8 mouse cellular contexts compared by ENCODE assay signal in genomic region chr7:16476600-16476989, GRCm38 (mm10). TPM values are rescaled to one million over a fixed set of nuclear protein-coding genes. Genes with fewer than 3 reads are reported as not detected.
DNase-seq lines count a peak whose midpoint lies in the region; ATAC-seq and TF ChIP-seq lines count a peak whose summit lies in the region.

No protein-coding gene starts in this region.

- ATAC-seq in kidney, postnatal 0 days (replicated peaks; ENCODE audit: low FRiP score, low read depth) = peak; percentile 41
- ATAC-seq in embryonic facial prominence, embryonic 13.5 days (ENCODE audit: insufficient number of reproducible peaks, insufficient read depth, low FRiP score, low TSS enrichment, low read depth) = no peak
- peak; percentile 29; the same call in 1 of the 2 replicates for ATAC-seq in intestine, postnatal 0 days

- no peak overlapping the region for H3K9ac ChIP-seq in kidney, postnatal 0 days (ENCODE audit: low read depth, low read length)
- no peak overlapping the region for H3K9ac ChIP-seq in embryonic facial prominence, embryonic 13.5 days
- no peak overlapping the region for H3K9ac ChIP-seq in intestine, postnatal 0 days (ENCODE audit: low read depth, low read length)

- H3K27ac ChIP-seq in kidney, postnatal 0 days = no peak overlapping the region
- no peak overlapping the region for H3K27ac ChIP-seq in embryonic facial prominence, embryonic 13.5 days
- no peak overlapping the region for H3K27ac ChIP-seq in intestine, postnatal 0 days (ENCODE audit: low read depth, low read length)

- H3K27me3 ChIP-seq in kidney, postnatal 0 days (ENCODE audit: insufficient read depth, low read length) = peaks cover 47% of the 10 kb centered on the region
- H3K27me3 ChIP-seq in embryonic facial prominence, embryonic 13.5 days = peaks cover 67% of the 10 kb centered on the region
- peaks cover 58% of the 10 kb centered on the region for H3K27me3 ChIP-seq in intestine, postnatal 0 days (replicated peaks; ENCODE audit: control insufficient read depth, insufficient read depth, low read length)
- peaks cover 65% of the 10 kb centered on the region for H3K27me3 ChIP-seq in myocyte (ENCODE audit: control insufficient read depth, insufficient read depth, insufficient read length)

- TF ChIP-seq CTCF in kidney, postnatal 0 days (IDR thresholded peaks at IDR 0.05; ENCODE audit: low read depth) = 0 out of 2 replicates have a peak, but pooled peaks have one; percentile 5
- peak; percentile 13; the same call in 1 of the 2 replicates for TF ChIP-seq CTCF in intestine, postnatal 0 days (IDR thresholded peaks at IDR 0.05; ENCODE audit: low read depth)

- H3K79me2 ChIP-seq in myocyte (ENCODE audit: control insufficient read depth, insufficient read depth) = no peaks in the 10 kb centered on the region

- peak; percentile 60 for DNase-seq in kidney, postnatal 0 days (ENCODE audit: low spot score)
- no peak for DNase-seq in kidney, adult 8-10 months
- no peak for DNase-seq in urinary bladder, adult 18-20 months (ENCODE audit: low spot score in 2 of 2)
- DNase-seq in left cerebral cortex, postnatal 14 days (ENCODE audit: low spot score in 2 of 2) = no peak
- DNase-seq in cerebellum, adult 9-10 months = no peak

- H3K4me3 ChIP-seq in kidney, postnatal 0 days (replicated peaks; ENCODE audit: low read depth, low read length) = peak overlapping the region; percentile 21; the same call in 1 of the 2 replicates
- peak overlapping the region; percentile 33 for H3K4me3 ChIP-seq in embryonic facial prominence, embryonic 13.5 days
- H3K4me3 ChIP-seq in intestine, postnatal 0 days (ENCODE audit: low read depth, low read length) = peak overlapping the region; percentile 36
- no peak overlapping the region for H3K4me3 ChIP-seq in myocyte

- H3K4me1 ChIP-seq in kidney, postnatal 0 days (replicated peaks; ENCODE audit: insufficient read depth, low read length) = peaks cover 8% of the 10 kb centered on the region; the same call in 1 of the 2 replicates
- H3K4me1 ChIP-seq in embryonic facial prominence, embryonic 13.5 days = peaks cover 17% of the 10 kb centered on the region
- no peaks in the 10 kb centered on the region for H3K4me1 ChIP-seq in intestine, postnatal 0 days (replicated peaks; ENCODE audit: control insufficient read depth, insufficient read depth, low read length)

- under 1% methylated on average over 34 of the region's 34 CpGs for WGBS in kidney, postnatal 0 days
- 4% methylated on average over 34 of the region's 34 CpGs for WGBS in embryonic facial prominence, embryonic 13.5 days
- 3% methylated on average over 30 of the region's 34 CpGs for WGBS in intestine, postnatal 0 days

- no peaks in the 10 kb centered on the region for H3K9me3 ChIP-seq in kidney, postnatal 0 days (replicated peaks; ENCODE audit: low read length)
- peaks cover 4% of the 10 kb centered on the region; the same call in 1 of the 2 replicates for H3K9me3 ChIP-seq in embryonic facial prominence, embryonic 13.5 days
- H3K9me3 ChIP-seq in intestine, postnatal 0 days (ENCODE audit: control insufficient read depth) = no peaks in the 10 kb centered on the region

- intact Hi-C loops in left cerebral cortex, postnatal 14 days (cut with DNase I) = no loop called here

- H3K4me2 ChIP-seq in kidney, postnatal 0 days (ENCODE audit: low read length) = peak overlapping the region; percentile 57
- peak overlapping the region; percentile 54 for H3K4me2 ChIP-seq in embryonic facial prominence, embryonic 13.5 days
- peak overlapping the region; percentile 60 for H3K4me2 ChIP-seq in intestine, postnatal 0 days (replicated peaks; ENCODE audit: low read depth)
- H3K4me2 ChIP-seq in myocyte (ENCODE audit: low read depth) = no peak overlapping the region

- no peak overlapping the region for H3ac ChIP-seq in myocyte (ENCODE audit: control insufficient read depth, insufficient read length)

- H3K36me3 ChIP-seq in kidney, postnatal 0 days (ENCODE audit: insufficient read depth, low read length) = no peaks in the 10 kb centered on the region
- no peaks in the 10 kb centered on the region for H3K36me3 ChIP-seq in embryonic facial prominence, embryonic 13.5 days
- H3K36me3 ChIP-seq in intestine, postnatal 0 days (ENCODE audit: control insufficient read depth, insufficient read depth) = no peaks in the 10 kb centered on the region
- no peaks in the 10 kb centered on the region for H3K36me3 ChIP-seq in myocyte (ENCODE audit: control insufficient read depth, insufficient read depth)

- TF ChIP-seq POLR2A in myocyte (IDR thresholded peaks at IDR 0.05; ENCODE audit: insufficient read length, low read depth) = no peak

TF ChIP-seq in myocyte, 11 proteins besides CTCF, POLR2A, EP300 and RAD21:
- TF ChIP-seq MYOG (IDR thresholded peaks at IDR 0.05; ENCODE audit: control insufficient read depth in 1 of 3, insufficient read depth in 1 of 3, insufficient read length in 2 of 3, low read depth in 2 of 3) (no peak), TCF3 (IDR thresholded peaks at IDR 0.05; ENCODE audit: insufficient read length, low read depth) (no peak), REST (IDR thresholded peaks at IDR 0.05; ENCODE audit: insufficient read depth, insufficient read length) (peak; percentile 68), E2F4 (IDR thresholded peaks at IDR 0.05; ENCODE audit: insufficient read depth) (no peak), CEBPB (IDR thresholded peaks at IDR 0.05; ENCODE audit: insufficient read depth, poor library complexity, severe bottlenecking) (no peak)
TF ChIP-seq in myocyte: peak in this region for 1.

RNA-seq across cellular contexts. Expression of gene Npas1, which starts 0.9 kb away (rescaled TPM):
- polyA plus RNA-seq in kidney, postnatal 0 days (2015; fragmentation: Nextera tagmentation; extraction: Ambion mirVana) = 0.33 TPM in 2 replicates
- 0.42 and 0.61 TPM in 2 replicates for polyA plus RNA-seq in embryonic facial prominence, embryonic 13.5 days (2015; fragmentation: Nextera tagmentation; extraction: Ambion mirVana)
- polyA plus RNA-seq in intestine, postnatal 0 days (2015; fragmentation: Nextera tagmentation; extraction: Ambion mirVana) = 0.22 and 0.27 TPM in 2 replicates
- 0.18 TPM for polyA plus RNA-seq in myocyte (2012; fragmentation: generic; extraction: Trizol)
- total RNA-seq in left cerebral cortex, postnatal 14 days (2021) = 10 to 100 TPM; 13.4 to 14.8 TPM

RNA-seq across cellular contexts. Expression of gene Tmem160, which starts 24.0 kb away (rescaled TPM):
- polyA plus RNA-seq in kidney, postnatal 0 days (2015; fragmentation: Nextera tagmentation; extraction: Ambion mirVana) = 74.2 and 81.9 TPM in 2 replicates
- polyA plus RNA-seq in embryonic facial prominence, embryonic 13.5 days (2015; fragmentation: Nextera tagmentation; extraction: Ambion mirVana) = 46.6 and 52.1 TPM in 2 replicates
- 124 and 132 TPM in 2 replicates for polyA plus RNA-seq in intestine, postnatal 0 days (2015; fragmentation: Nextera tagmentation; extraction: Ambion mirVana)
- polyA plus RNA-seq in myocyte (2012; fragmentation: generic; extraction: Trizol) = 131 TPM
- 10 to 100 TPM; 90.4 to 90.8 TPM for total RNA-seq in left cerebral cortex, postnatal 14 days (2021)
